Mouse (Mus musculus): ENCODE results near the gene Macrod1.

Macrod1 gene

GRCm38 (mm10) chr19:7083035-7083794 is 26.6 kb downstream of the Macrod1 start:
- DNase-seq (ENCODE audit: low read depth, low spot score): peak; percentile 27

DNA sequence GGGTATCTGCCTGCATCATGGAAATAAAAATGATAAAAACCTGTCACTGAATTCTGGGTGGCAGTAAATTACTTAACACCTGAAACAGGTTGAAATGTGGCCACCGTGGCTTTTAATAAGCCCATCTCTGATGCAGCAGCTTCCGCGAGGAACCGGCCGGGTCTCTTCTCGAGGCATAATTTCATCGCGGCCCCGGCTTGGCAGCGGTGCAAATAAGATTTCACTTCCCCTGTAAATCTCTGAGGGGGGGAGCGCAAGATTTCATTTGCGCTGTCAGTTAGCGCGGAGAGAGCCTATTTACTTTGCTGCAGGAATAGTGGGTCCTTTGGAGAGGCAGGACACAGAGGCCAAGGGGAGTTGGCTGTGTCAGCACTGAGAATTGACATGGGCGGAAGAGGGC is 28.1 kb downstream of the Macrod1 start:
- peak; percentile 54 for DNase-seq (ENCODE audit: low read depth, low spot score)

DNA sequence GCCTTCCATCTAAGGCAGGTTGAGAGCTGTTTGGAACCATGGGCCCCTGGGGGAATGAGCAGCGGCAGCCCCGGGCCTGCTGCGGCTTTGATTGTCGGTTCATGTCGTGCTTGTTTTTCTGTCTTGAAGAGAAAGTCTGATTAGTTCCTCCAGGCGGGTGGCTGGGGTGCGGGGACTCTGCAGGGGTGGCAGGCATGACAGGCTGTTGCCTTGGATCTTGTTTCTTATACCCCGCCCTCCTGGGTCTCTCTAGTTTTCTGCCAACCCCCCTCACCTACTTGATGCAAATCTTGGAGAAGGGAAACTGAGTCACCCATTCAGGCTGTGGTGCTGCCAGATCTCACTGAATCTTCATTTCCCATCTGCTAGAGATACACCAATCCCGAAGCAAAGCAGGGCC is 31.9 kb downstream of the Macrod1 start:
- no peak for DNase-seq (ENCODE audit: low read depth, low spot score)

DNA sequence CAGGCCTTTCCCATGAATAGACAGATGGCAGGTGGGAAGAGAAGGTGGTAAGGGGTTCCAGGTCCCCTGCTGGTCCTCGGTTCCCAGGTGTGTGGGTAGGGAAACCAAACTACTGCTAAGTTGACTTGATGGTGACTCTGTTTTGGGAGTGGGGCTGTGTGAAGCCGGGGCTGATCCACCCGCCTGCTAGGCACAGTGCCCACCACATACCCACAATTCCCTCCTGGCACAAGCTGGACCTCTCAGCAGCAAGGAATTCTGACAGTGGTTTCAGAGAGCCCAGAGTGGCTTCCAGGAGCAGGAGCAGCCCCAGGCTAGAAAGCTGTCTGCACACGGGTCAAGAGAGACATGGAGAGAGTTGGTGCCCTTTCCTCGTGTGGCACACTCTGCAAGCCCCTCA is 32.4 kb downstream of the Macrod1 start:
- DNase-seq (ENCODE audit: low read depth, low spot score): no peak

DNA sequence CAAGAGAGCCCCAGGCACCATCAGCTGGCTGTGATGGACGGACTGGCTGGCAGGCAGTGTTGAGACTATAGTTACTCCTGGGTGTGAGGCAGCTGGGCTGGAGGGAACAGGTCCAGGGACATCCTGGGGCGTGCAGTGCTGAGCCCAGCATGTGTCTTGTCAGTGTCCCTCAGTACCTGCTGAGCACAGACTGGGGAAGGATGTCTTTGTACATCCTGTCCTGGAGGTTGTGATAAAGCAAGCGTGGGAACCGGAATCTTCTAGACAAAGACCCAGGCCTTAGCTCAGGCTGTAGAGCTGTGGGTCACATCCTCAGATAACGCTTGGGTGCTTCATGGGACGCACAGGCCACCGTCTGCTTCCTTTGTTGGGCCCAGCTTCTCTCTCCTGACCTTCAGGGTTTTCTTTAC is 33.2 kb downstream of the Macrod1 start:
- DNase-seq (ENCODE audit: low read depth, low spot score): no peak

GRCm38 (mm10) chr19:7090369-7091064 is 33.9 kb downstream of the Macrod1 start:
- no peak for DNase-seq (ENCODE audit: low read depth, low spot score)

GRCm38 (mm10) chr19:7091448-7092050 is 34.9 kb downstream of the Macrod1 start:
- no peak for DNase-seq (ENCODE audit: low read depth, low spot score)

- DNase-seq (ENCODE audit: low read depth, low spot score): no peak
Observed at GRCm38 (mm10) chr19:7092756-7093155, 36.1 kb downstream of the Macrod1 start.

DNA sequence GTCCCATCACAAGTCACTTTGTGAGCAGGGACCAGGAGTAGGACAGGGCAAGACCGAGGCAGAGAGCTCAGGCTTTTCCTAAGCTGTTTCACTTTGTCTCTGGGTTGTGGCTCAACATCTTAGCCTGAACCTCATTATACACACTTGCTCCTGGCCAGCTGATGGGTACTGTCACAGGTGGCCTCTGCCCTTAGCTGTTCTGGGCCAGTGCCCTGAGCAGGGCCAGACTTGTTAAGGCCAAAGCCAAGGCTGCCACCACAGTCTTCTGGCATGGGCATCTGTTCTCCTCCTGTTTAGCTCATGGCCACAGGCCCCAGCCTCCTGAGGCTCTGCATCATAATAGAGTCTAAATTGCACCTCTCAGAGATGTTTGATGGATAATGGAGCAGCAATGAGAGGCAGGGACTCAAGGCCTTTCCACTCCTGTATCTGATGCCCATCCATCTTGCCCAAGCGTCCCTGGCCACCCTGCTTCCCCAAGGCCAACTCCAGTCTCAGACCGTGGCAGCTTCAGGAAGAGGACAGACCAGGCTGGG is 43.1 kb downstream of the Macrod1 start:
- no peak for DNase-seq (ENCODE audit: low read depth, low spot score)

DNA sequence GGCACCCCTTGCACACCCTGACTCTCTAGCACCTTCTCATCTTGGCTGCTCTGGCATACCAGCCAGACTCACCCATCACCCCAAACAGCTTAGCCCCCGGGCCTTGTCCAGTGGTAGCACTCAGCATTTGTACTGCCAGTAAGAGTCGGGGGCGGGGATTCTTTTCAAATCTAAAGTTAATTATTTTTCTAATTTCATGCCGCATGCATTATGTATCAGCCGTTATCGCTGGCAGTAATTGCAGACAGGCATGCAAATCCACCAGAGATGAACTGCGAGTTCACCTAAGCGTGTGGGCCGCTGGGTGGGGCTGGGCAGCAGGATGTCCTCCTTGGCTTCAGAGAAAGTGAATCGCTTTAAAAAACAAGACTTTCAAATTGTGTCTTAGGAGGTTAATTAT is 45.4 kb downstream of the Macrod1 start:
- DNase-seq (ENCODE audit: low read depth, low spot score): no peak

DNA sequence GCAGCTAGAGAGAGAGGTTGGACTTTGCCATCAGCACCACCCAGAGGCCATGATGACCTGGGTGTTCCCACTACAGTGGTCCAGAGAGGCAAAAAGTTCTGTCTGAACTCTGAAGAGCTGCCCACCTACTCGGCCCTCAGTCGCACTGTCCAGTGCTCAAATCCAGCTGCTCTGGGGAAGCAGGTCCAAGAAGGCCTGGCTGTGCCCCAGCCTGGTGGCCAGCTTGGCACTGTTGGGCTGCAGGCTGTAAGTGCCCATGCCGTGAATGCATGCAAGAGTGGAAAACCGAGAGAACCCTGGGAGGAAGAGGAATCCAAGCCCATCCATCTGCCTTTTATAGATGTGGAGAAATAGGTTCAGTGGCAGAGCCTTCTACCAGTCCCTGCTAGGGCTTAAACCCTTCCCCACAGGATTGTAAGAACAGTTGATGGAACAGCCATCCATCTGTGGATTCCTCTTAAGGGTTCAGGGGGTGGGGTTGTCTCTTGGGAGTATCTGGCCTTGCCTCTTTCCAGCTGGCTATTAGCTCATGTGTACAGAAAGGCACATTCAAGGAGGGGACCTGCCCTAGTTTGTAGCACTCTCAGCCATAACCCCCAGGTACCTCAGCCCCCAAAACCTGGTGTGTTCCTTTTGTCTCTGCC is 46.9 kb downstream of the Macrod1 start:
- no peak for DNase-seq (ENCODE audit: low read depth, low spot score)

- DNase-seq (ENCODE audit: low read depth, low spot score): no peak
Observed at GRCm38 (mm10) chr19:7103993-7104401, 47.4 kb downstream of the Macrod1 start.

DNA sequence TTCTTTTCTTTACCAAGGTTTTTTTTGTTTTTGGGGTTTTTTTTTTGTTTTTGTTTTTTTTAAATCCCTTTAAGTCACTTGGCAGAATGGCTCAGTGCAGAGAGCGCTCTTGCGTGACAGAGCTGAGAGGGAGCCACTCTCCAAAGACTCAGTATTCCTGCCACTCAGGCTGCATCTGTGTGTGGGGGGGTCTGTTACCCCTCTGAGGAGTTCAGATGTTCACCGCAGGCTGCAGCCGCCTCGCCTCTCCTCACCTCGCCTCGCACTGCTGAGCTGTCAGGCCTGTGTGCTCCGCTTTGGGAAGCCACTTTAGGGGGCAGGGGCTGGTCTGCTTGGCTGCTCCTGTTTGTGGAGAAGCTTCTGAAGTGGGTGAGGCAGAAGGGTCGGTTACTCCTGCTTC is 48.9 kb downstream of the Macrod1 start, which contains the start of gene Flrt1:
Flrt1 (minus strand) TSS at position 186 of the 400 bp plus-strand sequence.
- no peak for DNase-seq (ENCODE audit: low read depth, low spot score)

DNA sequence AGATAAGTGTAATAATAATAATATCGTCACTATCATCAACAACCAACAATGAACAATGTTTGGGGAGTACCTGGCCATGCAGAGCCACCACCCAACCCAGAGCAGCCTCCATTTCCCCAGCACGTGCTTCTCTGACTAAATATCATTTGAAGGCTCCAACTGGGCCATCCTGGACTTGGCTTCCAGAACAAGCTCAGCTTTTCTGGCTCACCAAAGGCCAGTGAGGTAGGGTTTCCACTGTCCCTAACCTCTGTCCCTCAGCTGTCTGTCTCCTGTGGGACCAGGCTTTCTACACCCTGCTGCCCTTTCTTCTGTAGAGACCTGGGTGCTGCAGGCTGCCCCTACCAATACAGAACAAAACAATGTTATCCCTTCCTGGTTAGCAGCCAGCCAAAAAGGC is 50.0 kb downstream of the Macrod1 start:
- no peak for DNase-seq (ENCODE audit: low read depth, low spot score)

DNA sequence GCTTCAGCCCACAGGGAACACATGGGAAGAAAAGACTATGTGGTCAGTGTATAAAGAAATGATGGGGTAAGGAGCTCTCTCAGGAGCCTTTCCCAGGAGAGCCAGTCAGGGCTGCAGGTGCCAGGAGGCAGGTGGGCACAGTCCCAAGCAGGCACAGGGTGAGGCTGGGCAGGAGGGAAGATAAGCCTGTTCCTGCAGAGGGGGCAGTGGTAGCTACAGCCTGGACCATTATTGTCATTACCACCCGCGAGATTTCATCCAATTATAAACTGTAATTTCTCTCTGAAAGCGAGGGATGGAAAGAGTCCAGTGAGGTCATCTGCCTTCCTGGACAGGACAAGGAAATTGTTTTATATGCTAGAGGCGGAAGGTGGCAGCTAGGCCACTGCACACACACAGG is 50.6 kb downstream of the Macrod1 start:
- DNase-seq (ENCODE audit: low read depth, low spot score): no peak

DNA sequence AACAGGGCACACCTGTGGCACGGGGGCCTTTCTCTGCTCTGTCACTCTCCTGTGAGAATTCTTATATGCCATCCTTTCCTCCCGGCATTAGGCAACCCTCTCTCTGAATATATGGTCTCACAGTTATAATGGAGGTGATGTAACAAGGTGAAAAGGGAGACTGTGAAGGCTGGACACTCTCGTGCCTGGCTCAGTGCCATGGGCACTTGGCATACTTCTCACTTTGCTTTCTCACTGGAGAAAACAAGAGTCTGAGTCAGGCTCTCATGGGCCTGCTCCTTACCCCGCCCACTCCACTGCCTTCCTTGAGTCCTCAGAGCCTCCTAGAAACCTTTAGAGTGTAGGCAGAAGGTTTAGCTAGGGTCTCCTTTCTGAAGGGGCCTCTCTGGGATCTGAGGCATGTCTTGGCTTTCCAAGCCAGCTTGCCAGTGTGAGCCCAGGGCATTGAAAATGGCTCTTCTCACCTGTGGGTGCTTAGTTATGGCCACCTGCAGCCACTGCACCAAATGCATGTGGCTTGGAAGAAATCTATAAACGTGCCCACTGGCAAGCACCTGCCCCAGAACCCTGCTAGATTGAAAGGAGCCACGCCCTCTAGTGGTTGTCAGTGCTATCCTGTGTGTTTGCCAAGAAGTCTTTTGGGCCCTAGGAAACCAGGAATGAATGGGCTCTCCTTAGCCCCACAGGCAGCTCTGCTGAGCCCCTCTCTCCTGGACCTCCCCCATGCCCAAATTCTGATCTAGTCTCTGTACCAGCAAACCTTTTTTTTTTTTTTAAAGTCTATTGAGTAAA is 51.7 kb downstream of the Macrod1 start:
- peak; percentile 49 for DNase-seq (ENCODE audit: low read depth, low spot score)

DNA sequence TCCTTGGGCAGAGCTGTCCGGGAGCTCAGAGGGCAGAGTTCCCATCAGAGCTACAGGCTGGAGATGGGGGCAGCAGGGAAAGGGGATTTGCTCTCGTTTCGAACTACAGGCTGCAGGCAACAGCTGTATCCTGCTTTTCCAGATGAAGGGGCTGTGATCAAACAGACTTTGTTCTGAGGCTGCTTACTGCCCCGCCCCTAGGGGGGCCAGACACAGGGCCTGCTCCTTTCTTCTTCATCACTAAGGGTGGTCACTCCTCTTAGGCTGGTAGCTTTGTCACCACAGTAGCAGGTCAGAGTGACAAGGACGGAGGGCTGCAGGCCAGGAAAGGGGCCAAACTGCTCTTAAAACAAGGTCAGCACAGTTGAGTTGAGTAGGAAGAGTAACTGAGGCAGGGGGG is 53.5 kb downstream of the Macrod1 start:
- DNase-seq (ENCODE audit: low read depth, low spot score): no peak

DNA sequence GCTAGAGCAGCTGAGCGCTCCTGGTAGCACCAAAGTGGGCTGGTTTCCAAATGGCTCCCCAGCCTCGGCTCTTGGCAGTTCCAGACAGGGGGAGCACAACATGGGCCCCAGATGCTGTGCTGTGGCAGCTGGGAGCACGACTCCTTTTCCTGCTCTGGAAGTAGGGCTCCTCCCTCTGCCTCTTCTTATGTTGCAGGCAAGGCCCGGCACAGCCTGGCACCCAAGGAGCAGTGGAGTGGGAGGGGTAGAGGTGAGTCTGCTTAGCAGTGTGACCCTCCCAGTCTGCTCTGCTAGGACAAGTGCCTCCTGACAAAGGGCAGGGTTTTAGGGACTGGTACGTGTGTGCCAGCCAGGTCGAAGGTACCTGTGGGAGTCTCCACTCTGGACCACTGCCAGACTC is 54.3 kb downstream of the Macrod1 start:
- no peak for DNase-seq (ENCODE audit: low read depth, low spot score)

- no peak for DNase-seq (ENCODE audit: low read depth, low spot score)
Observed at GRCm38 (mm10) chr19:7111309-7111708, 54.7 kb downstream of the Macrod1 start.

- no peak for DNase-seq (ENCODE audit: low read depth, low spot score)
Observed at GRCm38 (mm10) chr19:7111710-7112109, 55.1 kb downstream of the Macrod1 start.

- no peak for DNase-seq (ENCODE audit: low read depth, low spot score)
Observed at GRCm38 (mm10) chr19:7112628-7113027, 56.0 kb downstream of the Macrod1 start.

Measured in A20 (cell line).